Mouse (Mus musculus) neural tube, embryonic 15.5 days (tissue): ENCODE data around the gene Ric1. TPM values are rescaled to one million over a fixed set of nuclear protein-coding genes. Genes with fewer than 3 reads are reported as not detected.

Experiments
- ATAC-seq: fragments of 200-750 bp; cut with Nextera tagmentation; 2 replicates; pipeline ENCODE4 v1.8.0; 2017; ENCODE audit warnings: mild to moderate bottlenecking, moderate TSS enrichment, moderate library complexity; ENCODE audit not compliant: low FRiP score
- H3K27ac ChIP-seq: fragments of 300-500 bp; sonication (generic); replicated peaks from 2 replicates; pipeline ENCODE4 v1.5.1; 2015; ENCODE audit warnings: mild to moderate bottlenecking, inconsistent platforms
- H3K27me3 ChIP-seq: fragments of 300-500 bp; sonication (generic); replicated peaks from 2 replicates; pipeline ENCODE4 v1.6.1; 2015; ENCODE audit warnings: inconsistent platforms
- H3K36me3 ChIP-seq: fragments of 300-500 bp; sonication (generic); 2 replicates; pipeline ENCODE4 v1.6.1; 2015; ENCODE audit warnings: inconsistent platforms
- H3K4me1 ChIP-seq: fragments of 300-500 bp; sonication (generic); 2 replicates; pipeline ENCODE4 v1.6.1; 2015; ENCODE audit warnings: inconsistent platforms
- H3K4me2 ChIP-seq: fragments of 300-500 bp; sonication (generic); 2 replicates; pipeline ENCODE4 v1.6.1; 2015; ENCODE audit warnings: inconsistent platforms, mild to moderate bottlenecking, moderate library complexity
- H3K4me3 ChIP-seq: fragments of 300-500 bp; sonication (generic); replicated peaks from 2 replicates; pipeline ENCODE4 v1.5.1; 2015; ENCODE audit warnings: mild to moderate bottlenecking, inconsistent platforms
- H3K9ac ChIP-seq: fragments of 300-500 bp; sonication (generic); replicated peaks from 2 replicates; pipeline ENCODE4 v1.6.1; 2015; ENCODE audit warnings: mild to moderate bottlenecking, inconsistent platforms
- H3K9me3 ChIP-seq: fragments of 300-500 bp; sonication (generic); replicated peaks from 2 replicates; pipeline ENCODE4 v1.6.1; 2016; ENCODE audit warnings: inconsistent platforms
- WGBS: fragments of 180-500 bp; shearing (Covaris S2); methylation state at CpG from one replicate; pipeline ENCODE4 v1.1.7; 2015; ENCODE audit warnings: mixed read lengths; 5-methylcytosine and 5-hydroxymethylcytosine counted together
- polyA plus RNA-seq: library from polyadenylated mRNA; unstranded; fragments of >200 nt; fragmentation: Nextera tagmentation; extraction: Ambion mirVana; gene quantifications from 2 replicates; pipeline ENCODE4 v1.2.1, GENCODE M21; 2015

Ric1 gene
- polyA plus RNA-seq, 1 experiment from 2014 or later, result 14.6 TPM

- H3K36me3 ChIP-seq, result no peaks in the 10 kb centered on the region
- no peak overlapping the region for H3K27ac ChIP-seq
- no peaks in the 10 kb centered on the region for H3K9me3 ChIP-seq
- H3K4me1 ChIP-seq, result no peaks in the 10 kb centered on the region
- H3K4me2 ChIP-seq, result no peak overlapping the region
- H3K9ac ChIP-seq, result no peak overlapping the region
- no peak for ATAC-seq
- WGBS, result 89% methylated on average over 7 of the region's 7 CpGs
- no peaks in the 10 kb centered on the region for H3K27me3 ChIP-seq
- no peak overlapping the region for H3K4me3 ChIP-seq
These were observed 35.4 kb upstream of the Ric1 start for GRCm38 (mm10) chr19:29486545-29487206.

DNA sequence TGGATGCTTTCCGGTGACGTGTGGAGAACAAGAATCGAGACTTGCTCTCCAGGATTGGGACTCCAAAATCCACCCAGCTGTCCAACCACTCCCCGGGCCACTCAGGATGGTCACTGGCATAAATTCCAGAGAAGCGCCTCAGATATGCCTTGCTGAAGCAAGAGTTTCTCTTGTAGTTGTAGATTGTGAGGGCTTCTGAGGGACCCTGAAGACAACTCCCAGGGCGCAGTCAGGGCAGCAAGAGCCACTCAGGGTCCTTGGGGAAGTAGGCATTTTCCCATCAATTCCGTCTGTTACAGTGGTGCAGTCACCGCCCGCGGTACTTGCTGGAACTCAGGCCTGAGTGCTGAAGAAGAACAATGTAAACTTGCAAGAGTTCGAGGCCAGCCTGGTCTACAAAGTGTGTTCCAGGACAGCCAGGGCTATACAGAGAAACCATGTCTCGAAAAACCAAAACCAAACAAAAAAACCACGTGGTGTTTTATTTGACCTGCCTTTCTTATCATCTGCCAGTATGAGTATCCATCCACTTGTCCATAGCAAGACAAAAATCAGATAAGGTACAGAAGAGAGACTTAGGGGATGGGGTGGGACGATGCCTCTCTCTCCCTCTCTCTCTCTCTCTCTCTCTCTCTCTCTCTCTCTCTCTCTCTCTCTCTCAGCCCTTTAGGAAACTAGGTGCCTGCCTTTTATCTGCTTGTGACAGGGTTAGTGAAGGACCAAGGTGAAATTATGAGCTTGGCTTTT, 34.6 kb upstream of the Ric1 start:
- no peak for ATAC-seq
- H3K9ac ChIP-seq, result no peak overlapping the region

GRCm38 (mm10) chr19:29488073-29488390, 34.0 kb upstream of the Ric1 start:
- 64% methylated on average over 6 of the region's 6 CpGs for WGBS
- H3K9ac ChIP-seq, result no peak overlapping the region

More for the DNA sequence above, 34.6 kb upstream of the Ric1 start:
- Histone ChIP-seq H3K27ac (no peak overlapping the region), H3K4me2 (no peak overlapping the region), H3K36me3 (no peaks in the 10 kb centered on the region), H3K9me3 (no peaks in the 10 kb centered on the region), H3K4me3 (no peak overlapping the region), H3K27me3 (no peaks in the 10 kb centered on the region), H3K4me1 (no peaks in the 10 kb centered on the region)
- WGBS, result 90% methylated on average over 14 of the region's 14 CpGs

GRCm38 (mm10) chr19:29488420-29488819, 33.7 kb upstream of the Ric1 start:
- 76% methylated on average over 10 of the region's 10 CpGs for WGBS
- Histone ChIP-seq H3K9me3 (no peaks in the 10 kb centered on the region), H3K4me3 (no peak overlapping the region), H3K4me1 (no peaks in the 10 kb centered on the region), H3K36me3 (no peaks in the 10 kb centered on the region), H3K4me2 (no peak overlapping the region), H3K27ac (no peak overlapping the region), H3K9ac (no peak overlapping the region), H3K27me3 (no peaks in the 10 kb centered on the region)
- ATAC-seq, result no peak

More at GRCm38 (mm10) chr19:29488073-29488390, 34.0 kb upstream of the Ric1 start:
- no peaks in the 10 kb centered on the region for H3K9me3 ChIP-seq
- H3K36me3 ChIP-seq, result no peaks in the 10 kb centered on the region
- no peaks in the 10 kb centered on the region for H3K4me1 ChIP-seq
- no peaks in the 10 kb centered on the region for H3K27me3 ChIP-seq
- H3K4me3 ChIP-seq, result no peak overlapping the region
- H3K4me2 ChIP-seq, result no peak overlapping the region
- ATAC-seq, result no peak
- no peak overlapping the region for H3K27ac ChIP-seq

- WGBS, result 75% methylated on average over 3 of the region's 3 CpGs
These were observed 32.2 kb upstream of the Ric1 start for GRCm38 (mm10) chr19:29489785-29490284.

GRCm38 (mm10) chr19:29491467-29491866, 30.6 kb upstream of the Ric1 start:
- H3K4me1 ChIP-seq, result no peaks in the 10 kb centered on the region
- no peak overlapping the region for H3K4me3 ChIP-seq
- 86% methylated on average over 9 of the region's 9 CpGs for WGBS
- H3K9me3 ChIP-seq, result no peaks in the 10 kb centered on the region
- no peaks in the 10 kb centered on the region for H3K27me3 ChIP-seq
- H3K36me3 ChIP-seq, result no peaks in the 10 kb centered on the region
- no peak overlapping the region for H3K9ac ChIP-seq
- H3K4me2 ChIP-seq, result no peak overlapping the region
- no peak for ATAC-seq
- H3K27ac ChIP-seq, result no peak overlapping the region

More at GRCm38 (mm10) chr19:29489785-29490284, 32.2 kb upstream of the Ric1 start:
- H3K27ac ChIP-seq, result no peak overlapping the region
- ATAC-seq, result no peak
- no peak overlapping the region for H3K4me2 ChIP-seq
- H3K4me1 ChIP-seq, result no peaks in the 10 kb centered on the region
- no peak overlapping the region for H3K4me3 ChIP-seq
- no peaks in the 10 kb centered on the region for H3K9me3 ChIP-seq
- no peak overlapping the region for H3K9ac ChIP-seq
- no peaks in the 10 kb centered on the region for H3K27me3 ChIP-seq
- H3K36me3 ChIP-seq, result no peaks in the 10 kb centered on the region

DNA sequence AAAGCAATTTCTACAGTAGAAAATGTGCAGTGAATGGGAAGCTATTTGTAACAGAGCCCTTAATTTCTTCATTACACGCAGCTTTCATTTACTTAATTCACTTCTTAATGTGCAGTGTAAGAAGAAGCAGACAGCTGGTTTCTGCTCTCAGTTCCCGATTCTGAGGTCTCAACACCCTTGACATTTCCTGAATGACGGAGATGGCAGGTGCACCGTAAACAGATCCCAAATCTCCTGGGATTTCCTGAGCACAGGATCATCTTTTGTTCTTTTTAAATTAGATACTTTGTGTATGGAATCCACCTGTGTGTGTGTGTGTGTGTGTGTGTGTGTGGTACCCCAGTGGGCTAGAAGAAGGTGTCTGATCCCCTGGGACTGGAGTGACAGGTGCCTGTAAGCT, 27.6 kb upstream of the Ric1 start:
- Histone ChIP-seq H3K27ac (no peak overlapping the region), H3K27me3 (no peaks in the 10 kb centered on the region), H3K4me3 (no peak overlapping the region), H3K4me2 (no peak overlapping the region), H3K9me3 (no peaks in the 10 kb centered on the region), H3K36me3 (no peaks in the 10 kb centered on the region), H3K9ac (no peak overlapping the region), H3K4me1 (no peaks in the 10 kb centered on the region)
- no peak for ATAC-seq
- WGBS, result 59% methylated on average over 4 of the region's 4 CpGs

GRCm38 (mm10) chr19:29496001-29496597, 26.0 kb upstream of the Ric1 start:
- ATAC-seq, result no peak
- Histone ChIP-seq H3K4me3 (no peak overlapping the region), H3K36me3 (no peaks in the 10 kb centered on the region), H3K4me2 (no peak overlapping the region), H3K27me3 (no peaks in the 10 kb centered on the region), H3K9ac (no peak overlapping the region), H3K9me3 (no peaks in the 10 kb centered on the region), H3K4me1 (0 out of 2 replicates have a peak, but pooled peaks cover under 1% of the 10 kb centered on the region), H3K27ac (no peak overlapping the region)
- WGBS, result 81% methylated on average over 6 of the region's 6 CpGs

DNA sequence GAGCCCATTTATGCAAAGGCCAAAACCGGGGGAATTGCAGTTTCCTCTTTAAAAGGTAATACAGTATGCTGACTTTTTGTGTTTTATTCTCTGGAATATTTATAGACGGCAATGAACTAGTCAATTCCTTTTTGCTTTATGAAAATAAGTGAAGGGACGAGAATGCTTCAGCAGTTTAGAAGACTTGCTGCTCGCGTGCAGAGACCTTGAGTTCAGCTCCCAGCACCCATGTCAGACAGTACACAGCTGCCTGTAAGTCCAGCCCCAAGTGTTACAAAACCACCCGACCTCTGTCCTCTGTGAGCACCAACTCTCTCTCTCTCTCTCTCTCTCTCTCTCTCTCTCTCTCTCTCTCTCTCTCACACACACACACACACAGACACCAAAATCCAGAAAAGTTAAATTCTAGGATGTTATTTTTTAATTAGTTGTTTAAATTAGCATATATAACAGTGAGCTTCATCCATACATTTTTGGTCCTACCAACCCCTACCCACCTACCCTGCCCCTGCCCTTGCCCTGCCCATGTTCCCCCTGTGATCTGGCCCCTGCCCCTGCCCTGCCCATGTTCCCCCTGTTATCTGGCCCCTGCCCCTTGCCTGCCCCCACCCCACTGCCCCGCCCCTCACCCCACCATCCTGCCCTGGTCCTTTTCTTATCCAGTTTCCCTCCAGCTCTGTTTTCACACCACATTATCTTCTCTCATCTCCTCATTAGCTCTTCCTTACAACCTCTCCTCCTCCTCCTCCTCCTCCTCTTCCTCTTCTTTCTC, 25.1 kb upstream of the Ric1 start:
- no peak overlapping the region for H3K9ac ChIP-seq
- WGBS, result 78% methylated on average over 7 of the region's 7 CpGs
- no peak for ATAC-seq

GRCm38 (mm10) chr19:29497874-29498273, 24.2 kb upstream of the Ric1 start:
- Histone ChIP-seq H3K36me3 (no peaks in the 10 kb centered on the region), H3K4me2 (no peak overlapping the region), H3K4me3 (no peak overlapping the region), H3K9ac (no peak overlapping the region), H3K27me3 (no peaks in the 10 kb centered on the region), H3K4me1 (0 out of 2 replicates have a peak, but pooled peaks cover 2% of the 10 kb centered on the region), H3K27ac (no peak overlapping the region), H3K9me3 (no peaks in the 10 kb centered on the region)
- WGBS, result 89% methylated on average over 7 of the region's 7 CpGs
- ATAC-seq, result no peak

More for the DNA sequence above, 25.1 kb upstream of the Ric1 start:
- Histone ChIP-seq H3K9me3 (no peaks in the 10 kb centered on the region), H3K36me3 (no peaks in the 10 kb centered on the region), H3K4me3 (no peak overlapping the region), H3K27me3 (no peaks in the 10 kb centered on the region), H3K4me2 (no peak overlapping the region), H3K4me1 (0 out of 2 replicates have a peak, but pooled peaks cover 2% of the 10 kb centered on the region), H3K27ac (no peak overlapping the region)

- no peak overlapping the region for H3K4me2 ChIP-seq
- 83% methylated on average over 6 of the region's 6 CpGs for WGBS
- no peaks in the 10 kb centered on the region for H3K36me3 ChIP-seq
- H3K27me3 ChIP-seq, result no peaks in the 10 kb centered on the region
- no peak overlapping the region for H3K4me3 ChIP-seq
- no peak for ATAC-seq
- no peak overlapping the region for H3K9ac ChIP-seq
- H3K9me3 ChIP-seq, result no peaks in the 10 kb centered on the region
- H3K4me1 ChIP-seq, result 0 out of 2 replicates have a peak, but pooled peaks cover 2% of the 10 kb centered on the region
- H3K27ac ChIP-seq, result no peak overlapping the region
These were observed 23.1 kb upstream of the Ric1 start for GRCm38 (mm10) chr19:29498842-29499456.
